Mouse (Mus musculus) limb, embryonic 14.5 days (tissue): ENCODE measurements around the gene Ube2j1. TPM values are rescaled to one million over a fixed set of nuclear protein-coding genes. Genes with fewer than 3 reads are reported as not detected.
A peak's percentile ranks its signal among the peaks of the same experiment; 100 is the strongest.

ENCODE experiments used
- ATAC-seq: fragments of 200-750 bp; cut with Nextera tagmentation; 2 replicates; pipeline ENCODE4 v1.8.0; 2017; ENCODE audit warnings: low read depth, moderate number of reproducible peaks, moderate TSS enrichment; ENCODE audit not compliant: low FRiP score
- DNase-seq: peaks from one replicate; pipeline ENCODE4 v3.0.0-alpha.2; 2015; ENCODE audit warnings: low spot score
- H3K27ac ChIP-seq: fragments of 300-500 bp; sonication (generic); replicated peaks from 2 replicates; pipeline ENCODE4 v1.5.1; 2014; ENCODE audit warnings: low read depth, mild to moderate bottlenecking, low read length, moderate library complexity, mixed read lengths
- H3K27me3 ChIP-seq: fragments of 300-500 bp; sonication (generic); 2 replicates; pipeline ENCODE4 v1.6.1; 2014; ENCODE audit warnings: low read length, mixed read lengths; ENCODE audit not compliant: control insufficient read depth, insufficient read depth
- H3K36me3 ChIP-seq: fragments of 300-500 bp; sonication (generic); 2 replicates; pipeline ENCODE4 v1.6.1; 2014; ENCODE audit warnings: mild to moderate bottlenecking, low read length, moderate library complexity, mixed read lengths; ENCODE audit not compliant: control insufficient read depth, insufficient read depth
- H3K4me1 ChIP-seq: fragments of 300-500 bp; sonication (generic); 2 replicates; pipeline ENCODE4 v1.6.1; 2014; ENCODE audit warnings: antibody characterized with exemption, low read length, mixed read lengths; ENCODE audit not compliant: control insufficient read depth, insufficient read depth
- H3K4me2 ChIP-seq: fragments of 300-500 bp; sonication (generic); replicated peaks from 2 replicates; pipeline ENCODE4 v1.6.1; 2014; ENCODE audit warnings: low read depth, mild to moderate bottlenecking, low read length, moderate library complexity; ENCODE audit not compliant: severe bottlenecking
- H3K4me3 ChIP-seq: fragments of 300-500 bp; sonication (generic); replicated peaks from 2 replicates; pipeline ENCODE4 v1.5.1; 2014; ENCODE audit warnings: low read length
- H3K9ac ChIP-seq: fragments of 300-500 bp; sonication (generic); 2 replicates; pipeline ENCODE4 v1.6.1; 2014; ENCODE audit warnings: mild to moderate bottlenecking, low read depth, low read length, moderate library complexity; ENCODE audit not compliant: severe bottlenecking
- H3K9me3 ChIP-seq: fragments of 300-500 bp; sonication (generic); 2 replicates; pipeline ENCODE4 v1.6.1; 2016; ENCODE audit warnings: low read length; ENCODE audit not compliant: control insufficient read depth
- POLR2A ChIP-seq: fragments of 200-500 bp; IDR thresholded peaks from 2 replicates; pipeline ENCODE4 v1.8.0; 2012; ENCODE audit warnings: inconsistent platforms, mild to moderate bottlenecking, moderate library complexity, borderline replicate concordance; ENCODE audit not compliant: insufficient read depth, insufficient read length; ENCODE audit errors: extremely low read depth
- WGBS: fragments of 180-500 bp; shearing (Covaris S2); extraction: QIAGEN DNeasy Blood & Tissue Kit; methylation state at CpG from one replicate; pipeline ENCODE4 v1.1.7; 2014; 5-methylcytosine and 5-hydroxymethylcytosine counted together
- polyA plus RNA-seq, 2 experiments: library from polyadenylated mRNA; depleted of rRNA in 1 of 2; stranded (reverse) in 1 of 2; unstranded in 1 of 2; fragments of >200 nt; fragmentation: Nextera tagmentation in 1 of 2; extraction: Ambion mirVana in 1 of 2; gene quantifications; 2 replicates each; pipeline versions ENCODE4 v1.2.1 to v1.2.3; 2012 to 2014

Ube2j1 gene
- polyA plus RNA-seq (2012; rRNA removed) (26.6 TPM in 2 replicates), polyA plus RNA-seq (2014; fragmentation: Nextera tagmentation; extraction: Ambion mirVana) (38.0 and 41.4 TPM in 2 replicates)

DNA sequence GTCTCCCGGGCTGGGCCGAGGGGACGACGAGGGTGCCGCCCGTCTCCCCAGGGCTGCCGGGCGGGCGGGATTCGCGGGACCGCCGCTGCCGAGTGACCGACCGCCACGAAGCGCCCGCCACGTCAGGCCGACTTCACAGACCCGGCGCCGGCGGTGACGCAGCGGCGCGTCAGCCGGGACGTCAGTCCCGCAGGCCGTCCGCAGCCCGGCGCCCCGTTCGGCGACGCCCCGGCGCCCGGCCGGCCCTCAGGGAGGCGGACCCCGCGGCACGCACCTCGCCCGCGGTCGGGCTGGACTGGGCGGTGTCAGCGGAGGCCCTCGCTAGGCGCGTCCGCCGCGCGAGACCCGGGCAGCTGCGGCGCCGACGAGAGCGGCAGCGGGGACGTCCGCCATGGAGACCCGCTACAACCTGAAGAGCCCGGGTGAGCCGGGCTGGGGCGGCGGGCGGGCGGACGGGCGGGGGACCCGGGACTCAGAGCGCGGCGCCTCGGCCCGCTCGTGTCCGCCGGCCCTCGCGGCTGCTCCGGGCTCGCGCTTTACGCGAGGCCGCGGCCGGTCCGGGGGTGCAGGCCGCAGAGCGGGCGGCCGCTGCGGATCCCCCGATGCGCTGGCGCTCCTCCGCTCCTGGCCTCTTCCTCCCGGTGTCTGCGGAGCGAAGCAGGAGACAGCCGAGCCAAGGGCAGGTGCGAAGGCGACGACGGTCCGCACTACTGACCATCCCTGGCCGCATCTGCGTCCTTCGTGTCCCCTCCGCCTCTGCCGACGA lies at the start of gene Ube2j1:
TSS of gene Ube2j1 (plus strand) at position 222 of the 766 bp plus-strand sequence.
- peaks cover 12% of the 10 kb centered on the region for H3K4me1 ChIP-seq
- no peak for TF ChIP-seq POLR2A
- H3K27me3 ChIP-seq, result no peaks in the 10 kb centered on the region
- H3K9ac ChIP-seq, result peak within 1 kb of the TSS; percentile 98
- peak within 1 kb of the TSS; percentile 95 for H3K27ac ChIP-seq
- DNase-seq (peak; percentile 82), ATAC-seq (peak; percentile 96)
- peak within 1 kb of the TSS; percentile 83 for H3K4me3 ChIP-seq
- H3K9me3 ChIP-seq, result no peaks in the 10 kb centered on the region
- under 1% methylated on average over 76 of the region's 123 CpGs for WGBS
- peaks cover 14% of the 10 kb centered on the region; the same call in 1 of the 2 replicates for H3K36me3 ChIP-seq
- peak within 1 kb of the TSS; percentile 65 for H3K4me2 ChIP-seq

DNA sequence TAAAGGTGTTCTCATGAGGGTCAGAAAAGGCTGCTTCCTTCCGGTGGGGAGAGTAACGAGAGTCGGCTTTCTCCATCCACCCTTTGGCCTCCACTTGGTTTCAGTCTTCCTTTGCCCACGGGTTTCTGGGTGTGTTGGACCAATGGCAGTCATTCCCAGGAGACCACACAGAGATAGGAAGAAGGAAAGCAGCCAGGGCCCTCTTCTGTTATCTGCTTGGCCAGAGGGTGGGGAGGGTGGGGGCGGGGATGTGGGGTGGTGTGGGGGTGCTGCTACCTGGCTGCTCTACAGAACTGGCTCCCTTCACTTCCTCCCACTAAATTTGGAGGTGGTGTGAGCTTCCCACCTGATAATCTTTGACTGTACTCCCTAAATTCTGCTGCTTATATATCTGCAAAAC lies 49.6 kb upstream of the Ube2j1 start:
- no peaks in the 10 kb centered on the region for H3K9me3 ChIP-seq
- no peaks in the 10 kb centered on the region for H3K36me3 ChIP-seq
- no peak for TF ChIP-seq POLR2A
- no peak overlapping the region for H3K4me2 ChIP-seq
- H3K27me3 ChIP-seq, result no peaks in the 10 kb centered on the region
- H3K9ac ChIP-seq, result no peak overlapping the region
- no peak overlapping the region for H3K27ac ChIP-seq
- no peak overlapping the region for H3K4me3 ChIP-seq
- H3K4me1 ChIP-seq, result peaks cover 9% of the 10 kb centered on the region; the same call in 1 of the 2 replicates
- WGBS, result 14% methylated on average over 5 of the region's 5 CpGs
- DNase-seq, result no peak
- ATAC-seq, result no peak

DNA sequence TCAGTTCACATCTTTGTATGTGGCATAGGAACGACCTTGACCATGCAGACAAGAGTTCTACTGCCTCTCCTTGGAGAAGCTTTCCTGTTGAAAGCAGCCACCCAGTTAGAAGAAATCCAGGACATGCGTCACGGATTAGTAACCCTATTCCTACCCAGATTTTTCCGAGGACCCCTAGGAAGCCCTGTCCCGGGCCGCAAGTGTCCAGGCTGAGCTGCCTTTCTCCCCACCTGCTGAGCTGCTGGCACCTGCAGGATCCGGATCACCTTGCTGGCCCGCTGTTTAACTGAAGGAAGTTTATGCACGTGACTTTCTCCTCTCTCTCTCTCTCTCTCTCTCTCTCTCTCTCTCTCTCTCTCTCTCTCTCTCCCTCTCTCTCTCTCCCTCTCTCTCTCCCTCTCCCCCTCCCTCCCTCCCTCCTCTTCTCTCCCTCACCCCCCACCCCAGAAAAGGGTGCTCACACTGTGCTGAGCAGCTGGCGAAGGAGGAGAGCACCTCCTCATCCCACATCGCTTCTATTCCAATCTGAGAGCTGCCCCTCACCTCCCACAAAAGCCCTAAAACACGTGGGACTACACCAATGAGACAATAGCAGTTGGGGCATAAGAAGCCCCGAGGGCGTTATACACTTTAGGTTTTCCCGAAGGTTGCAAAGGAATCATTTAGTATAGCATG lies 49.0 kb upstream of the Ube2j1 start:
- TF ChIP-seq POLR2A, result no peak
- H3K4me2 ChIP-seq, result peak overlapping the region; percentile 92
- H3K27me3 ChIP-seq, result no peaks in the 10 kb centered on the region
- H3K36me3 ChIP-seq, result no peaks in the 10 kb centered on the region
- peak overlapping the region; percentile 81 for H3K4me3 ChIP-seq
- ATAC-seq, result peak; percentile 7; the same call in 1 of the 2 replicates
- H3K4me1 ChIP-seq, result peaks cover 9% of the 10 kb centered on the region; the same call in 1 of the 2 replicates
- H3K27ac ChIP-seq, result no peak overlapping the region
- H3K9ac ChIP-seq, result no peak overlapping the region
- WGBS, result 2% methylated on average over 15 of the region's 15 CpGs
- H3K9me3 ChIP-seq, result no peaks in the 10 kb centered on the region
- DNase-seq, result no peak

DNA sequence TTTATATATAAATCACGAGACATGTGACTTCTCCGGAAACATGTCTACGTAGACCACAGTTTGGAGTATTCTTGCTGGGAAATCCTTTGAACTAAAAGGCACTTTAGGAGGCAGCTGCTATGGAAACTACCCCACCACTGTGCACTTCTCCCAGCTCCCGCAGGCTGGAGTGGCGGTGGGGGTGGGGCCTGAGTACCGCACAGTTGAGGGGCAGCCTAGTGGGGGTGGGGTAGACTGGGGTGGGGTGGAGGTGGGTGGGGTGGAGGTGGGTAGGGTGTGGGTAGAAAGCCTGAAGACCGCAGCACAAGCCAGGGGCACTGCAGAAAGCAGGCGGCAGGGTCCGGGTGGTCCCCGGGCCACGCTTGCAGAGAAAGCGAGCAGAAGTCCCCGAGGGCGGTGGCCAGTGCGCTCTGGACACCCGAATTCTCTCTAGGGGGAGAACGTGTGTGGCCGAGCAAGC lies 48.5 kb upstream of the Ube2j1 start, which contains the start of gene Rragd:
TSS of gene Rragd (plus strand) at position 322 of the 460 bp plus-strand sequence.
- TF ChIP-seq POLR2A, result no peak
- Histone ChIP-seq H3K36me3 (no peaks in the 10 kb centered on the region), H3K4me2 (peak within 1 kb of the TSS; percentile 92), H3K27ac (peak within 1 kb of the TSS; percentile 78), H3K4me3 (peak within 1 kb of the TSS; percentile 81), H3K9ac (peak within 1 kb of the TSS; percentile 76), H3K4me1 (peaks cover 9% of the 10 kb centered on the region; the same call in 1 of the 2 replicates), H3K9me3 (no peaks in the 10 kb centered on the region), H3K27me3 (no peaks in the 10 kb centered on the region)
- DNase-seq (peak; percentile 39), ATAC-seq (peak; percentile 76)
- WGBS, result under 1% methylated on average over 16 of the region's 18 CpGs
